Mouse (Mus musculus): ENCODE data around the gene Srd5a3.
"Not testable (repeated sequence)": the region's sequence is repeated elsewhere in the genome, so short reads cannot be mapped to it uniquely, and the experiment has no call there.

The Srd5a3 gene

DNA sequence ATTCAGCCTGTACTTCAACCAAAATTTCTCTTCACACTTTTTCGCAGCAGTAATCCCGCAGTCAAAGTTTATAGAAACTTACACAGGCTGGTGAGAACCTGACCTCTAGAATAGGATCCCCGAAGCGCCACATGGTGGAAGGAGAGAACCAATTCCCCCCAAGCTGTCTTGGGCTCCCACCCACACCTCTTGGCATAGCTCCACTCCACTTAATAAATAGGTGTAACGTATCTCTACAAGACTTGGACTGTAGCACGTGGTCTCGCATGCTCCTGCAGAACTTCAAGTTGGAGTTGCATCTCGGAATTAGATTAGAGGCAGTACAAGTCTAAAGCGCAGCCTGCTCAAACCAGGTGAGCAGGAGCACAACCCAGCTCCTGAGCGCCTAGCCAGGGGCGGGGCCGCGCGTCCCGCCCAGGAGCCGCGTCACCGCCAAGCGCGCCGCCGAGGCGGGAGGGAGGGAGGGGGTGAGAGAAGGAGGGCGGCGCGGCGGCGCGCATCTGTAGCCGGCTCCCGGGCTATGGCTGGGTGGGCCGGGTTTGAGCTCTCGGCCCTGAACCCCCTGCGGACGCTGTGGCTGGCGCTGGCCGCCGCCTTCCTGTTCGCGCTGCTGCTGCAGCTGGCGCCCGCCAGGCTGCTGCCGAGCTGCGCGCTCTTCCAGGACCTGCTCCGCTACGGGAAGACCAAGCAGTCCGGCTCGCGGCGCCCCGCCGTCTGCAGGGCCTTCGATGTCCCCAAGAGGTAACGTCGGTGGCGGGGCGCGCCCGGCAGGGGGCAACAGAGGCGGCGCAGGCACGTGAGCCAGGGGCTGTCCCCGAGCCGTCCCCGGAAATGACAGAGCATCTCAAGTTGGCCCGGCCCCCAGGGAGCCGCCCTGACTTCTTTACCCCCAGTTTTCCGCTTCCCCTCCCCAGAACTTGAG is at the start of gene Srd5a3:
Gene Srd5a3 (plus strand): TSS at position 464 of the 922 bp plus-strand sequence.
- in situ Hi-C loops (cut with MboI, MseI) = no loop called here

GRCm38 (mm10) chr5:76103809-76104208 is 36.3 kb upstream of the Srd5a3 start:
- in situ Hi-C loops (cut with MboI, MseI) = not testable (repeated sequence)

DNA sequence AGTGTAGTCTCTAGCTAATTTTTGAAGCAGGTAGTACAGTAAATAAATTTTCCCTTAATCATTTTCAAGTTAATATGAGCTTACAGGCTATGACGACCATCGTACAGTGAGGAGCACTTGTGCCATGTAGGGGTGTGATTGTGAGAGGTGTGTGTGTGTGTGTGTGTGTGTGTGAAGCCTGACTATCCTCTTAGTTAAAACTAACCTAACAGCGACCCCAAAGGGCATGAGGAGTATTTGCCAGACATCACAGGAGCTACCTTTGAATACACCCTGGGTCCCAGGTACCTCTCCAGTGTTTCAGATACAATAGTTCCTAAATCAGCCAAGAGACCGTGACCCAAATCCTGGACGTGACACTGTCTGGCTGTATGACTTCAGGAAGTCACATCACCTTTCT is 32.8 kb upstream of the Srd5a3 start:
- in situ Hi-C loops (cut with MboI, MseI) = no loop called here

DNA sequence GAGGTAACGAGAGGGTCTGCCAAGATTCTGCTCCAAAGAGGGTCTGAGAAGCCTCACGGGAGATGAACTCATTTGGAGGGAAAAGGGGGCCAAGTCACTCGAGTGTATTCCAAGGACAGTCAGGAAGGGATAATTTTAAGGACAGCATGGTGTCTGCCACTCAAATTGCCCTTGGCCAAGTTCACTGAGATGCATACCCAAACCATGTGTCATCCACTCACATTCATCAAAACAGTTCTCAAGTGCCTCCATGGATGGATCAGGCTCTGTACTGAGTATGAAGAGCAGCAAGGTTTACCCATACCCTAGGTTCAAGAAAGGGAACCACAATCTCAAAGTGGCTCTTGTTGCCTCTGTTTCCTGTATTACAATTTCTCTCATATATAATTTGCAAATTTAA is 31.6 kb upstream of the Srd5a3 start:
- in situ Hi-C loops (cut with MboI, MseI) = no loop called here

DNA sequence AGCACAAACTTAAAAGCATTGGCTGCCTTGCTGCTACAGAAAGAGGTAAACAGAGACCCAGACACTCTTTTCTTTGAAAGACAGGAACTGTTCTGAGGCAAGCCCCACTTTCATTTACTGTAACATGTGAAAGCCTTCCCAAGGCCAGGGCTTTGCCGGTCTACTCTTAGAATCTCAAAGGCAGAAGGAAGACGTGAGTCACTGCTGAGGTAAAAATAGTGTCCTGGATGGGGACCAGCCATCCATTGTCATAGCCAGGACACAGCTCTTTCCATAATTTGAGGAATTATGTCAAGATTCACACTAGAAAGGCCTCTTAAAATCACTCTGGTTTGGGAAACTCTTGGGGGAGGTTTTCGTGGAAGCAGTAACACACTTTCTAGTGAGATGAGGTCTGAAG is 28.9 kb upstream of the Srd5a3 start:
- in situ Hi-C loops (cut with MboI, MseI) = loop anchor here (5.0 kb wide), 1 partner anchor 49 kb away; no protein-coding TSS in a partner anchor

DNA sequence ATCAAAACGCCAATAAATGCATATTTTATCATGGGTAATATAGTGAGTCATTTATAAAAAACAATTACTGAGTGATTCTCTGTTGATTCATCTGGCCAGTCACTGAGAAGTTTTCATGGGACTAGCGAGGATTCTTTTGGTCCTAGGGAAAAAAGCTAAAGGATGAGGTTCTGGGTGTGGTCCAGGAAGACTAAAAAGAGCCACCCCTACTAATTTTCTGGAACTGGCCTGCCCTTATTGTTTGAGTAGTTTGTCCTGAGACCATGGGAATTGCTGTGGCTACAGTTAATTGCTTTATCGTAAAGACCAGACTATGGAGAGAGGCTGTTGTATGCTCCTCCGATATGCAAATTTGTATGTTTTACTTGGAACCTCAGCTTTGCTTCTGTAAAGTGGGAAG is 28.1 kb upstream of the Srd5a3 start:
- in situ Hi-C loops (cut with MboI, MseI) = loop anchor here (5.0 kb wide), 1 partner anchor 50 kb away; no protein-coding TSS in a partner anchor

DNA sequence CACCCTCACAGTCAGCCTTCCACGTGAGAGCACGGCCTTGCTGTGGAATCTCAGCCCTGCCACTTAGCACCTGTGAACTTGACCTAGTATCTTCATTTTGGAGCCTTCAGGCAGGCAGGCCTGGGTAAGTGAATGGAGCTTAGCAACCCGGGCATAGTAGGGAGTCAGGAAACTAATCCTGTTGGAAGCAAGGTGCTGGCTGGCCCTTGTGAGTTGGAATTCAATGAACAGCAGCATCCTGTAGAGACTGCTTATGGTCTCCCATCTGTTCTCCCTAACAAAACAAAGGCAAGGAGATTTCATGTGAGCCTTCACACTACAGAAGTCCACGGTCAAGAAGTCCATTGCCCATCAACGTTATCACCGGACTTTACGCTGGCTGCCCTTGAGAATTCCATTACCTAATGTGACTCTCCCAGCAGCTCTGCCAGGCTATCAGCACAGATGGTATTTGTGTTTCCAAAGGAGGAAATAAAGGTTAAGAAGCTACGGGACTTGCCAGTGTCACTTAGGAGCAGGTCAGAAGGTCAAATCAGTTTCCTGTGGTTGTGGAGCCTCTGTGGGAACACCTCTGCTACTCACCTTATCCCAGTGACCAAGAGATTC is 24.5 kb upstream of the Srd5a3 start:
- in situ Hi-C loops (cut with MboI, MseI) = loop anchor here (5.0 kb wide), 1 partner anchor 243 kb away; no protein-coding TSS in a partner anchor

DNA sequence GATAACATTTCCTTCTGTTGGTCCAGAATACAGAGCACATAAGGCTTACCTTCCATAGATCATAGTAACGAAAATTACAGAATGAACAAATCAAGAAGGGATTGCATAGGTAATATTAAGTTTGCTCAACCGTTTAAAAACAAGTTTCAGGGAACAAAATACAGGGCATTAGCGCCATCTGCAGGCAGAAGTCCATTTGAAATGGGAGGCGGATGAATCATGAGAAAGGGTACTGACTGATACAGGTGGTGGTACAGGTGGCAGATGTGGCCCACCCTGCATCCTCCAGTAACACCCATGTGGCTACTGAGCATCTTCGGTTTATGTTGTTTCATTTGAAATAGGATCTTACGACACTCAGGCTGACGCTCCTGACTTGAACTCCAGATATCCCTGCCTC is 21.6 kb upstream of the Srd5a3 start:
- in situ Hi-C loops (cut with MboI, MseI) = loop anchor here (5.0 kb wide), 1 partner anchor 246 kb away; no protein-coding TSS in a partner anchor

- in situ Hi-C loops (cut with MboI, MseI) = no loop called here
These were observed 19.4 kb upstream of the Srd5a3 start for GRCm38 (mm10) chr5:76120634-76121033.

DNA sequence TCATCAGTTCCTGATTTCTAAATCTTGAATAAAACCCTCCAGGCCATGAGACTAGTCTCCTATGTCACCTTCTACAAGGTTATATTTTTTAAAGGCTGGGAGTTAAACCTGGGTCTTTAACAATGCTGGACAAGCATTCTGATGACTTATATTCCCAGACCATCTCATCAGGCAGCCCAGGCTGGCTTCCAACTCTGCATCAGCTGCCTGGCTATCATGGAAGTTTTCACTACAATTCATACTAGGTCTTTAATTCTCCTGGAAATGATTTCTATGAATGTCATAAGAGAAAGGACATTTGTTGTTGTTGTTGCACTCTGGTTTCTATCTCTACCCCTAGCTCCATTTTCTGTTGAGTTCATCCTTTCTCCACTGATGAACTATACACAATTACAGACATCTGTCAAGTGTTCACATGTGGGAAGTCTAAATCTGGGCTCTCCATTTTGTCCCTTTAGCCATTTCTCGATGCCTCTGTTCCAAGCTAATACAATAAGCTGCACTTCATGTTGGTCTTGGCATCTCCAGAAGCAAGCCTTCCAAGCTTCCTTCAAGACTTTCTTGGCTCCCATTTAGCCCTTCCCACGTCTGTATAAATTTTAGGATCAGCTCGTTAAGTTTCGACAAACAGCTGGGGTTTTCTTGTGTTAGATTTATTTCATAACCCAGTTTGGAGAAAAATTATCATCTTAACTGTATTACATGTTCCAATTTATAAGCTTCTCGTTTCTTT is 12.3 kb upstream of the Srd5a3 start:
- in situ Hi-C loops (cut with MboI, MseI) = no loop called here

DNA sequence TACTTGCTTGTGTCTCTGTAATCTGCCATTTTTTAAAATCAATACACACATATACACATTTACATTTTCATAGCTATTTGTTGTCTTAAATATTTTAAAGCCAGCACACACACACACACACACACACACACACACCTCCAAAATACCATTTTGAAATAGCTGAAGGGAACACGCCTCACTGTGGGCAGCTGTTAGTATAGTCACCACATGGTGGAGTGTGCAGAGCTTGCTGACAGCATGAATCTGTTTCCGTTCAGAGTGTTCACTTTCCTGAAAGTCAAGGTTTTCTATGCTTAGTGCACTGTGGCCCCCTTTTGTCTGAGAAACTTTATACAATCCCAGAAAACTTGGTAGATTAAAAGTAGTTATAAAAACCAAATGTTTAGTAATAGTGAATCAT is 9.8 kb upstream of the Srd5a3 start:
- in situ Hi-C loops (cut with MboI, MseI) = no loop called here

DNA sequence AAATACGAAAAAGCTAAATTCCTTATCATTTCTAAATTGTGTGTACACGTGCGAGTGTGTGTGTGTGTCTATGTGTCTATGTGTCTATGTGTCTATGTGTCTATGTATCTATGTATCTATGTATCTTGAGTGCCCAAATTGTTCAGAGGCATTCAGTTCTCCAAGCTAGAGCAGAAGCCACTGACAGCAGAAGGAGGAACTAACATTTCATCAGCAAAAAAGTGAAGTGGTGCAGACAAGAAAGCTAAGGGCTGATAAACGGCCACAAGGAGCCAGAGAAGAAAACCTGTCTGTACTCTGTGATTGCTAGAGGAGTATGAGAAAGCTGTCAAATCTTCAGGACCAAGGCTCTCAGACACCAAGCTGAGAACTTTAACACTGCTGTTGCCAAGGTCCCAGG is 8.1 kb upstream of the Srd5a3 start:
- in situ Hi-C loops (cut with MboI, MseI) = no loop called here

GRCm38 (mm10) chr5:76135644-76136043 is 4.4 kb upstream of the Srd5a3 start:
- in situ Hi-C loops (cut with MboI, MseI) = no loop called here

DNA sequence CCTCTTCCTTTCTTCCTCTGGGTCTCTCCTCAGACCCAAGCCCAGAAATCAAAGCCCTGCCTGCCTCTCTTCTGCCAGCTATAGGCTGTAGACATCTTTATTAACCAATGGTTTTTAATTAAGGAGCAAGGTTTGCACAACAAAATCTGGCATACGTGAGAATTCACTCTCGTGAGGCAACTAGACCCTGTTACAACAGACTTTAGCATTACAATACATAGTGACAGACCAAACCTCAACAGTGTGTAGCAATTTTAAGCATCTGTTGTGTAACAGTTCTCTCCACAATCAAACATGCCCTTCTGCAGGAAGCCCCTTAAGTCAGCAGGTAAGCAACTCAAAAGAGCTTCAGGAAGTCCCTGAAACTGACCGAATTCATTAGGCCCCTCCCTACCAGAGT is 3.8 kb upstream of the Srd5a3 start:
- in situ Hi-C loops (cut with MboI, MseI) = no loop called here

DNA sequence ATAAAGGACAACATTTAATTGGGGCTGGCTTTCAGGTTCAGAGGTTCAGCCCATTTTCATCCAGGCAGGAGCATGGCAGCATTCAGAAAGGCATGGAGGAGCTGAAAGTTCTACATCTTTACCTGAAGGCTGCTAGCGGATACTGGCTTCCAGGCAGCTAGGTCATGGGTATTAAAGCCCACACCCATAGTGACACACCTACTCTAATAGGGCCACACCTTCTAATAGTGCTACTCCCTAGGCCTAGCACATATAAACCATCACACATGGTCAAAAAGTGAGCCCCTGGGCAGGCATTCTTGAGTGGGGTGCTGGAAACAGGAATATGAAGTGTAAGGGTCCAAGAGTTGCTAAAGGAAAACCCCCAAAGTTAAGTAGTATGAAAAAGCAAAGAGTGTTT is 2.5 kb upstream of the Srd5a3 start:
- in situ Hi-C loops (cut with MboI, MseI) = no loop called here

GRCm38 (mm10) chr5:76138071-76138470 is 2.0 kb upstream of the Srd5a3 start:
- in situ Hi-C loops (cut with MboI, MseI) = no loop called here

- in situ Hi-C loops (cut with MboI, MseI) = no loop called here
These were observed 1.6 kb upstream of the Srd5a3 start for GRCm38 (mm10) chr5:76138512-76138911.

GRCm38 (mm10) chr5:76139171-76139671 is 850 bp upstream of the Srd5a3 start:
- in situ Hi-C loops (cut with MboI, MseI) = no loop called here

DNA sequence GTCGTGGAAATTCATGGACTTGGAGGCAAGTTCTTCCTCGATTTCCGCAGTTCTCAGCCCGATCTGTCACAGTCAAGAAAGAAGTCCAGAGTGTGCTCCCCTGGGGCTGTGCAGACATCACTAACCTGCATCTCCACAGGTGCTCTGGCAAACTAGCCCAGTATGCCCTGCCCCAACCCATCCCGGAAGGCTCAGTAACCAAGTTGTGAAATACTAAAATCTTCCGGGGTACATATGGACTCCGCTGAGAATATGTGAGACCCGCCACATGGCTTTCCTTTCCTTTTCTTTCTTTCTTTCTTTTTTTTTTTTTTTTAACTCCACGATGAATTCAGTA is 627 bp downstream of the Srd5a3 start:
- in situ Hi-C loops (cut with MboI, MseI) = no loop called here

DNA sequence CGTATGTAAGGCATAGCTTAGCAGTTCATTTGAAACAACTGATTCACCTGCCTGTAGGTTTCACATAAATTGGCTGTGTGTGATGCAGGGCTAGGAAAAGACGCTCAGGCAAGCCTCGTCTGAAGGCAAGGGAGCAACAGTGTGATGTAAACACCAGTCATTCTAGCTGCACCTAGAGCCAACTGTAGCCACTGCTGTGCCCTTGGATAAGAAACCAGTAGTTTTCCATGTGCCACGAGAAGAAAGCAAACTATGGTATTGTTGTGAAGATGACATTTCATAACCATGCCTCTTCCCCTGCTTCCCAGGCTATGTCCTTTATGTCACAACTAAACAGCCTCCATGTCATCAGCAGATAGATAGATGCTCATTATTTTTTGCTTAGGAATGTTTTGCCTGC is 3.3 kb downstream of the Srd5a3 start:
- in situ Hi-C loops (cut with MboI, MseI) = no loop called here

- in situ Hi-C loops (cut with MboI, MseI) = loop anchor here (5.0 kb wide), 1 partner anchor 36 kb away; the partner anchor contains the start of gene Tmem165
These were observed 6.3 kb downstream of the Srd5a3 start for GRCm38 (mm10) chr5:76146401-76146800.

GRCm38 (mm10) chr5:76149436-76149835 is 9.4 kb downstream of the Srd5a3 start:
- in situ Hi-C loops (cut with MboI, MseI) = loop anchor here (5.0 kb wide), 1 partner anchor 33 kb away; the partner anchor contains the start of gene Tmem165

Measured in T-helper 1 cell (primary cell).